In genomic region chr2:117217695-117218216, GRCm38 (mm10) we compare ENCODE assay signal across 11 mouse cellular contexts. TPM values are rescaled to one million over a fixed set of nuclear protein-coding genes. Genes with fewer than 3 reads are reported as not detected.
DNase-seq lines count a peak whose midpoint lies in the region; ATAC-seq and TF ChIP-seq lines count a peak whose summit lies in the region.
"Had no signal": no experiment of that assay in that cellular context is flagged by ENCODE, and none has a peak within 500 bp of the region (broad histone marks: within the 10 kb centered on the region; RNA-seq: fewer than 3 reads in every experiment).

No protein-coding gene starts in this region.

- no peaks in the 10 kb centered on the region for H3K27me3 ChIP-seq in heart, embryonic 12.5 days (replicated peaks)
- H3K27me3 ChIP-seq in neural tube, embryonic 12.5 days (replicated peaks), result no peaks in the 10 kb centered on the region
- H3K27me3 ChIP-seq in intestine, embryonic 14.5 days (replicated peaks; ENCODE audit: control insufficient read depth, insufficient read depth, low read length), result no peaks in the 10 kb centered on the region
- no peaks in the 10 kb centered on the region for H3K27me3 ChIP-seq in stomach, postnatal 0 days (ENCODE audit: control insufficient read depth, insufficient read depth, low read length)

- H3K9me3 ChIP-seq in heart, embryonic 12.5 days (replicated peaks), result no peaks in the 10 kb centered on the region
- no peaks in the 10 kb centered on the region for H3K9me3 ChIP-seq in neural tube, embryonic 12.5 days
- no peaks in the 10 kb centered on the region for H3K9me3 ChIP-seq in intestine, embryonic 14.5 days (ENCODE audit: control insufficient read depth, low read length)
- H3K9me3 ChIP-seq in stomach, postnatal 0 days (ENCODE audit: control insufficient read depth, low read length), result no peaks in the 10 kb centered on the region

- H3K4me2 ChIP-seq in heart, embryonic 12.5 days, result peak overlapping the region; percentile 61
- peak overlapping the region; percentile 42 for H3K4me2 ChIP-seq in neural tube, embryonic 12.5 days (replicated peaks)
- peak overlapping the region; percentile 26 for H3K4me2 ChIP-seq in intestine, embryonic 14.5 days (ENCODE audit: low read length)
- H3K4me2 ChIP-seq in stomach, postnatal 0 days (replicated peaks; ENCODE audit: low read depth), result no peak overlapping the region; the same call in 1 of the 2 replicates

- no peak for DNase-seq in heart, adult 18-20 months
- no peak for DNase-seq in neural tube, embryonic 10.5 days (ENCODE audit: extremely low spot score, low spot score)
- peak; percentile 68 for DNase-seq in intestine, embryonic 14.5 days (ENCODE audit: low spot score)
- peak; percentile 30 for DNase-seq in stomach, postnatal 0 days (ENCODE audit: low spot score)
- no peak for DNase-seq in spleen, adult 12 weeks (ENCODE audit: low spot score)
- DNase-seq in cerebellum, adult 8-10 months, result no peak
- DNase-seq: adrenal gland, postnatal 10 days had no signal

- 17% methylated on average over 15 of the region's 15 CpGs for WGBS in heart, embryonic 12.5 days
- 10% methylated on average over 15 of the region's 15 CpGs for WGBS in neural tube, embryonic 12.5 days
- 7% methylated on average over 13 of the region's 15 CpGs for WGBS in intestine, embryonic 14.5 days
- 15% methylated on average over 15 of the region's 15 CpGs for WGBS in stomach, postnatal 0 days

- no peak for TF ChIP-seq EP300 in stomach, postnatal 0 days (optimal IDR thresholded peaks at IDR 0.05)

- no peak for ATAC-seq in heart, embryonic 12.5 days (ENCODE audit: insufficient number of reproducible peaks, low FRiP score)
- 0 out of 2 replicates have a peak, but pooled peaks have one; percentile 25 for ATAC-seq in neural tube, embryonic 12.5 days (ENCODE audit: low FRiP score, low read depth)
- ATAC-seq in intestine, embryonic 14.5 days (replicated peaks; ENCODE audit: low FRiP score, low TSS enrichment, low read depth), result peak; percentile 70
- ATAC-seq in stomach, postnatal 0 days (ENCODE audit: low FRiP score, low TSS enrichment), result peak; percentile 76

- H3K9ac ChIP-seq in heart, embryonic 12.5 days, result no peak overlapping the region
- H3K9ac ChIP-seq in neural tube, embryonic 12.5 days, result no peak overlapping the region
- H3K9ac ChIP-seq in intestine, embryonic 14.5 days (ENCODE audit: low read length), result no peak overlapping the region
- H3K9ac ChIP-seq in stomach, postnatal 0 days (ENCODE audit: low read length), result no peak overlapping the region

- no peak overlapping the region for H3K27ac ChIP-seq in heart, embryonic 12.5 days (ENCODE audit: poor library complexity, severe bottlenecking)
- no peak overlapping the region for H3K27ac ChIP-seq in neural tube, embryonic 12.5 days
- peak overlapping the region; percentile 80 for H3K27ac ChIP-seq in intestine, embryonic 14.5 days (ENCODE audit: low read depth)
- peak overlapping the region; percentile 14 for H3K27ac ChIP-seq in stomach, postnatal 0 days (replicated peaks)
- H3K27ac ChIP-seq: layer of hippocampus, adult 2 months had no signal

- no peak overlapping the region for H3K4me3 ChIP-seq in heart, embryonic 12.5 days
- no peak overlapping the region for H3K4me3 ChIP-seq in neural tube, embryonic 12.5 days
- H3K4me3 ChIP-seq in intestine, embryonic 14.5 days (ENCODE audit: low read depth, low read length), result no peak overlapping the region
- no peak overlapping the region for H3K4me3 ChIP-seq in stomach, postnatal 0 days (ENCODE audit: low read depth, low read length)
- H3K4me3 ChIP-seq: erythroblast, embryonic 14.5 days; layer of hippocampus, adult 2 months had no signal

- no peaks in the 10 kb centered on the region for H3K36me3 ChIP-seq in heart, embryonic 12.5 days
- H3K36me3 ChIP-seq in neural tube, embryonic 12.5 days, result no peaks in the 10 kb centered on the region
- H3K36me3 ChIP-seq in intestine, embryonic 14.5 days (ENCODE audit: control insufficient read depth, insufficient read depth, low read length), result no peaks in the 10 kb centered on the region
- no peaks in the 10 kb centered on the region for H3K36me3 ChIP-seq in stomach, postnatal 0 days (ENCODE audit: control insufficient read depth, insufficient read depth, low read length)

- no peak for TF ChIP-seq CTCF in stomach, postnatal 0 days (IDR thresholded peaks at IDR 0.05; ENCODE audit: low read depth)

- H3K4me1 ChIP-seq in heart, embryonic 12.5 days (replicated peaks), result peaks cover 7% of the 10 kb centered on the region
- peaks cover 8% of the 10 kb centered on the region; the same call in 1 of the 2 replicates for H3K4me1 ChIP-seq in neural tube, embryonic 12.5 days
- 0 out of 2 replicates have a peak, but pooled peaks cover 4% of the 10 kb centered on the region for H3K4me1 ChIP-seq in intestine, embryonic 14.5 days (replicated peaks; ENCODE audit: control insufficient read depth, insufficient read depth, low read length)
- no peaks in the 10 kb centered on the region for H3K4me1 ChIP-seq in stomach, postnatal 0 days (replicated peaks; ENCODE audit: control insufficient read depth, insufficient read depth)

RNA-seq across cellular contexts. Expression of gene Fam98b, which starts 31.8 kb away (rescaled TPM):
- polyA plus RNA-seq in heart, embryonic 12.5 days (2016; fragmentation: Nextera tagmentation; extraction: Ambion mirVana), result 6.6 and 7.4 TPM in 2 replicates
- total RNA-seq in heart, adult 18-20 months (2021), result 10 to 100 TPM; 21.3 to 23.4 TPM
- 14.8 and 18.6 TPM in 2 replicates for polyA plus RNA-seq in neural tube, embryonic 12.5 days (2016; fragmentation: Nextera tagmentation; extraction: Ambion mirVana)
- 7.2 and 7.6 TPM in 2 replicates for polyA plus RNA-seq in intestine, embryonic 14.5 days (2014; fragmentation: Nextera tagmentation; extraction: Ambion mirVana)
- polyA plus RNA-seq in stomach, postnatal 0 days (2015; fragmentation: Nextera tagmentation; extraction: Ambion mirVana), result 5.2 and 5.8 TPM in 2 replicates

Comparison
In these comparisons a context has a peak if more than half of its experiments do, and no peak if none do; other contexts are left out.
1. H3K27ac ChIP-seq: peak in intestine, embryonic 14.5 days (single experiment) and stomach, postnatal 0 days (single experiment); none in heart, embryonic 12.5 days (single experiment) and neural tube, embryonic 12.5 days (single experiment).
2. DNase-seq: peak in intestine, embryonic 14.5 days (single experiment) and stomach, postnatal 0 days (single experiment); none in heart, adult 18-20 months (0 of 2), neural tube, embryonic 10.5 days (single experiment), spleen, adult 12 weeks (single experiment) and cerebellum, adult 8-10 months (single experiment).